Mouse (Mus musculus) embryonic fibroblast, embryonic 13.5 days (primary cell): Measurements from ENCODE around the gene Wdr38.

Experiments used
- CTCF ChIP-seq: IDR thresholded peaks from 2 replicates; pipeline ENCODE4 v1.5.1; 2011; ENCODE audit warnings: mild to moderate bottlenecking, control low read depth, low read length, moderate library complexity, borderline replicate concordance; ENCODE audit not compliant: insufficient read depth
- POLR2A ChIP-seq: IDR thresholded peaks from 2 replicates; pipeline ENCODE4 v1.6.1; 2011; ENCODE audit warnings: low read depth, mild to moderate bottlenecking, control low read depth, low read length, moderate library complexity

- TF ChIP-seq CTCF (no peak), POLR2A (no peak)
Measured at GRCm38 (mm10) chr2:38974171-38974570, 23.1 kb upstream of the Wdr38 start.
